Mouse (Mus musculus) thymus, adult 2 months (tissue): ENCODE results near the gene Gdpd3.

ENCODE experiments used
- CTCF ChIP-seq: fragments of 200-500 bp; IDR thresholded peaks from 2 replicates; pipeline ENCODE4 v1.5.1; 2012; ENCODE audit warnings: mild to moderate bottlenecking, control low read depth, low read length, moderate library complexity, borderline replicate concordance; ENCODE audit not compliant: control insufficient read depth, poor library complexity, insufficient read depth; ENCODE audit errors: extremely low read depth
- POLR2A ChIP-seq: fragments of 200-500 bp; IDR thresholded peaks from 2 replicates; pipeline ENCODE4 v1.6.1; 2012; ENCODE audit warnings: mild to moderate bottlenecking, low read length, control low read depth, moderate library complexity; ENCODE audit not compliant: control insufficient read depth, poor library complexity, insufficient read depth; ENCODE audit errors: extremely low read depth

DNA sequence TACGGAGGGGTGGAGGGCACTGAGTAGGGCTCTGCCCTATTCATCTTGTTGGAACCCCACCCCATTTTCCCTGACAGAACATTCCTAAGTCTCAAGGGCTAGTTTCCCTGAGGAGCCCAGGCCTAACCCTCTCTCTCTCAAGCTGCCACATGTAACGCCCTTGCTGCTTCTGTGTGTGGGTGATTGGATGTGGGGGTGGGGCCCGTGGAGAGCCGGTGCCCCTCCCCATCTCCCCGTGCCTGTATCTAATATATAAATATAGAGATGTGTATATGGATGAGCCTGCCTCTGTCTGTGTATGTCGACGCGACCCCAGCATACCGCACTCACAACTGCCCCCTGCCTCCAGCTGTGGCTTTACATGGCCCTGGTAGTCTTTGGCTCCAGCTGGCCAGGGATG, 594 bp upstream of the Gdpd3 start:
- TF ChIP-seq POLR2A (no peak), CTCF (no peak)
